ENCODE assay signal across 21 mouse cellular contexts in genomic region chr13:101208788-101209187, GRCm38 (mm10).
A peak's percentile ranks its signal among the peaks of the same experiment; 100 is the strongest.
DNase-seq lines count a peak whose midpoint lies in the region; ATAC-seq and TF ChIP-seq lines count a peak whose summit lies in the region.
"Had no signal": no experiment of that assay in that cellular context is flagged by ENCODE, and none has a peak within 500 bp of the region (broad histone marks: within the 10 kb centered on the region; RNA-seq: fewer than 3 reads in every experiment).

No protein-coding gene starts in this region.

- H3K36me3 ChIP-seq in forebrain, postnatal 0 days (ENCODE audit: insufficient read depth), result no peaks in the 10 kb centered on the region
- no peaks in the 10 kb centered on the region for H3K36me3 ChIP-seq in forebrain, embryonic 16.5 days (ENCODE audit: control insufficient read depth, insufficient read depth)
- H3K36me3 ChIP-seq: G1E had no signal

- H3K4me3 ChIP-seq in forebrain, postnatal 0 days (ENCODE audit: low read depth, low read length), result no peak overlapping the region
- no peak overlapping the region for H3K4me3 ChIP-seq in forebrain, embryonic 16.5 days (replicated peaks; ENCODE audit: low read length)
- no peak overlapping the region for H3K4me3 ChIP-seq in left cerebral cortex, adult 2 months

- ATAC-seq in forebrain, postnatal 0 days, result peak; percentile 68
- no peak for ATAC-seq in forebrain, embryonic 16.5 days
- peak; percentile 86 for ATAC-seq in frontal cortex, adult (ENCODE audit: low TSS enrichment)
- ATAC-seq: activated CD4-positive, CD25-positive, alpha-beta regulatory T cell, adult 4 months; CD4-positive, CD25-positive, alpha-beta regulatory T cell, adult 4 months; Patski had no signal

- H3K9me3 ChIP-seq in forebrain, postnatal 0 days (ENCODE audit: low read length), result no peaks in the 10 kb centered on the region
- no peaks in the 10 kb centered on the region for H3K9me3 ChIP-seq in forebrain, embryonic 16.5 days (ENCODE audit: control insufficient read depth, low read length)
- H3K9me3 ChIP-seq: G1E had no signal

- DNase-seq in forebrain, postnatal 0 days, result peak; percentile 49
- DNase-seq in frontal cortex, postnatal 36 days (ENCODE audit: low spot score in 2 of 2), result no peak
- DNase-seq in left cerebral cortex, adult 2 months (ENCODE audit: extremely low spot score in 1 of 2, low spot score in 2 of 2), result no peak
- DNase-seq in left cerebral cortex, postnatal 4 days, result no peak
- DNase-seq: adrenal gland, adult 2 months; adrenal gland, adult 8-10 months; adrenal gland, postnatal 10 days; adrenal gland, postnatal 14 days; adrenal gland, postnatal 25 days; adrenal gland, postnatal 36 days; B cell, adult 2 months; cerebellum, adult 11 months; cerebellum, adult 11-12 months; cerebellum, adult 18-20 months had no signal

- TF ChIP-seq CTCF in forebrain, postnatal 0 days (IDR thresholded peaks at IDR 0.05; ENCODE audit: low read depth), result no peak
- TF ChIP-seq CTCF in left cerebral cortex, adult 2 months (IDR thresholded peaks at IDR 0.05), result no peak

- intact Hi-C loops in left cerebral cortex, adult 2 months (cut with DNase I), result no loop called here
- intact Hi-C loops in left cerebral cortex, postnatal 4 days (cut with DNase I), result no loop called here

- WGBS in forebrain, postnatal 0 days, result 74% methylated on average over 9 of the region's 9 CpGs
- WGBS in forebrain, embryonic 16.5 days, result 91% methylated on average over 9 of the region's 9 CpGs

- no peaks in the 10 kb centered on the region for H3K27me3 ChIP-seq in forebrain, postnatal 0 days (ENCODE audit: insufficient read depth, low read length)
- H3K27me3 ChIP-seq in forebrain, embryonic 16.5 days (replicated peaks; ENCODE audit: control insufficient read depth, insufficient read depth, low read length), result no peaks in the 10 kb centered on the region
- H3K27me3 ChIP-seq: CH12.LX, Patski had no signal

- H3K9ac ChIP-seq in forebrain, postnatal 0 days, result no peak overlapping the region
- H3K9ac ChIP-seq in forebrain, embryonic 16.5 days (replicated peaks; ENCODE audit: low read depth, low read length), result no peak overlapping the region

- no peaks in the 10 kb centered on the region; the same call in 1 of the 2 replicates for H3K4me1 ChIP-seq in forebrain, postnatal 0 days (ENCODE audit: insufficient read depth)
- H3K4me1 ChIP-seq in forebrain, embryonic 16.5 days (replicated peaks; ENCODE audit: control insufficient read depth, insufficient read depth, low read length), result peaks cover 13% of the 10 kb centered on the region

- no peak overlapping the region for H3K4me2 ChIP-seq in forebrain, postnatal 0 days (ENCODE audit: low read depth)
- no peak overlapping the region for H3K4me2 ChIP-seq in forebrain, embryonic 16.5 days (ENCODE audit: low read length)

- H3K27ac ChIP-seq in forebrain, postnatal 0 days (ENCODE audit: low read depth, low read length), result peak overlapping the region; percentile 69
- no peak overlapping the region for H3K27ac ChIP-seq in forebrain, embryonic 16.5 days (ENCODE audit: low read length)
- peak overlapping the region; percentile 50; the same call in 1 of the 2 replicates for H3K27ac ChIP-seq in left cerebral cortex, adult 2 months
